In the genomic region with DNA sequence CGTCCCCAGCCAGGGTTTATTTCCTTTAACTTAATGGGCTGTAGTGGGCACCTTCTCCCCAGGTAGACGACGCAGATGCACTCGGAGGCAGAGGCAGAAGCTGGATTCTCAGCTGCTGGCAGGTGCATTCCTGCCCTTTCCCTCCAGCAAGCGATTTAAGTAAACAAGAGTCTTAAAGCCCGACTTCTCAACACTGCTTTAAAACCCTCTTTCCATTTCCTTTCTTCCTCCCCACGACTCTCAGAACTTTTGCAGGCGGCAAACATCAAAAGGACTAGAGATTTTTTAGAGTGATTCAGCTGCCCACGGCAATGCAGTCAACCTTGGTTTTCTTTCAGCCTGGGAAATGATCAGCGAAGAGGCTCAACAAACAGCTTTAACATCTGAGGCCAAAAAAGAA, we compare ENCODE assay signal across 16 mouse cellular contexts. TPM values are rescaled to one million over a fixed set of nuclear protein-coding genes. Genes with fewer than 3 reads are reported as not detected.
A peak's percentile ranks its signal among the peaks of the same experiment; 100 is the strongest.
DNase-seq lines count a peak whose midpoint lies in the region; ATAC-seq lines count a peak whose summit lies in the region.
"Had no signal": no experiment of that assay in that cellular context is flagged by ENCODE, and none has a peak within 500 bp of the region (broad histone marks: within the 10 kb centered on the region; RNA-seq: fewer than 3 reads in every experiment).

No protein-coding gene starts in this region.

- H3K36me3 ChIP-seq in embryonic facial prominence, embryonic 11.5 days (replicated peaks; ENCODE audit: control insufficient read depth, insufficient read depth, low read depth, low read length): no peaks in the 10 kb centered on the region
- no peaks in the 10 kb centered on the region for H3K36me3 ChIP-seq in embryonic facial prominence, embryonic 10.5 days (replicated peaks)
- no peaks in the 10 kb centered on the region for H3K36me3 ChIP-seq in midbrain, embryonic 14.5 days (ENCODE audit: control insufficient read depth, insufficient read depth, low read length)
- no peaks in the 10 kb centered on the region for H3K36me3 ChIP-seq in midbrain, embryonic 13.5 days
- H3K36me3 ChIP-seq: embryonic facial prominence, embryonic 13.5 days; heart, embryonic 13.5 days; hindbrain, embryonic 12.5 days; liver, embryonic 13.5 days had no signal

- H3K4me3 ChIP-seq in embryonic facial prominence, embryonic 11.5 days (ENCODE audit: low read depth, low read length): no peak overlapping the region
- no peak overlapping the region for H3K4me3 ChIP-seq in embryonic facial prominence, embryonic 10.5 days
- H3K4me3 ChIP-seq in midbrain, embryonic 14.5 days (replicated peaks; ENCODE audit: low read depth, low read length): no peak overlapping the region
- H3K4me3 ChIP-seq in midbrain, embryonic 13.5 days (replicated peaks): no peak overlapping the region
- H3K4me3 ChIP-seq: embryonic facial prominence, embryonic 13.5 days; forebrain, embryonic 13.5 days; heart, embryonic 13.5 days; hindbrain, embryonic 12.5 days; liver, embryonic 13.5 days had no signal

- no peak overlapping the region for H3K4me2 ChIP-seq in embryonic facial prominence, embryonic 11.5 days (ENCODE audit: low read depth, low read length)
- H3K4me2 ChIP-seq in midbrain, embryonic 14.5 days (ENCODE audit: low read length): no peak overlapping the region
- H3K4me2 ChIP-seq in midbrain, embryonic 13.5 days (replicated peaks): no peak overlapping the region
- H3K4me2 ChIP-seq: embryonic facial prominence, embryonic 13.5 days; forebrain, embryonic 13.5 days; heart, embryonic 13.5 days; hindbrain, embryonic 12.5 days; liver, embryonic 13.5 days had no signal

- H3K27me3 ChIP-seq in embryonic facial prominence, embryonic 11.5 days (ENCODE audit: control insufficient read depth, insufficient read depth, low read length): no peaks in the 10 kb centered on the region
- no peaks in the 10 kb centered on the region for H3K27me3 ChIP-seq in embryonic facial prominence, embryonic 10.5 days (replicated peaks; ENCODE audit: low read depth, poor library complexity, severe bottlenecking)
- H3K27me3 ChIP-seq in midbrain, embryonic 14.5 days (ENCODE audit: control insufficient read depth, insufficient read depth, low read length): no peaks in the 10 kb centered on the region
- H3K27me3 ChIP-seq in midbrain, embryonic 13.5 days: no peaks in the 10 kb centered on the region
- H3K27me3 ChIP-seq: embryonic facial prominence, embryonic 13.5 days; forebrain, embryonic 13.5 days; heart, embryonic 13.5 days; hindbrain, embryonic 12.5 days; liver, embryonic 13.5 days had no signal

- H3K4me1 ChIP-seq in embryonic facial prominence, embryonic 11.5 days (ENCODE audit: control insufficient read depth, insufficient read depth, low read length): no peaks in the 10 kb centered on the region
- H3K4me1 ChIP-seq in embryonic facial prominence, embryonic 10.5 days: no peaks in the 10 kb centered on the region
- H3K4me1 ChIP-seq in midbrain, embryonic 14.5 days (ENCODE audit: control insufficient read depth, insufficient read depth, low read length): no peaks in the 10 kb centered on the region
- no peaks in the 10 kb centered on the region; the same call in 1 of the 2 replicates for H3K4me1 ChIP-seq in midbrain, embryonic 13.5 days (replicated peaks)
- H3K4me1 ChIP-seq: embryonic facial prominence, embryonic 13.5 days; heart, embryonic 13.5 days; hindbrain, embryonic 12.5 days; liver, embryonic 13.5 days had no signal

- 41% methylated on average over 10 of the region's 10 CpGs for WGBS in embryonic facial prominence, embryonic 11.5 days
- WGBS in embryonic facial prominence, embryonic 10.5 days: 42% methylated on average over 10 of the region's 10 CpGs
- 25% methylated on average over 10 of the region's 10 CpGs for WGBS in midbrain, embryonic 14.5 days
- 28% methylated on average over 10 of the region's 10 CpGs for WGBS in midbrain, embryonic 13.5 days

- no peak overlapping the region for H3K9ac ChIP-seq in embryonic facial prominence, embryonic 11.5 days (replicated peaks; ENCODE audit: low read length)
- no peak overlapping the region for H3K9ac ChIP-seq in midbrain, embryonic 14.5 days (replicated peaks; ENCODE audit: low read length)
- H3K9ac ChIP-seq in midbrain, embryonic 13.5 days (replicated peaks): no peak overlapping the region
- H3K9ac ChIP-seq: embryonic facial prominence, embryonic 13.5 days; forebrain, embryonic 13.5 days; heart, embryonic 13.5 days; hindbrain, embryonic 12.5 days; liver, embryonic 13.5 days had no signal

- no peaks in the 10 kb centered on the region for H3K9me3 ChIP-seq in embryonic facial prominence, embryonic 11.5 days (replicated peaks; ENCODE audit: control insufficient read depth, low read length)
- H3K9me3 ChIP-seq in embryonic facial prominence, embryonic 10.5 days: no peaks in the 10 kb centered on the region
- H3K9me3 ChIP-seq in midbrain, embryonic 14.5 days (ENCODE audit: control insufficient read depth, low read length): 0 out of 2 replicates have a peak, but pooled peaks cover 4% of the 10 kb centered on the region
- H3K9me3 ChIP-seq in midbrain, embryonic 13.5 days: peaks cover 3% of the 10 kb centered on the region; the same call in 1 of the 2 replicates
- H3K9me3 ChIP-seq: embryonic facial prominence, embryonic 13.5 days; hindbrain, embryonic 12.5 days; liver, embryonic 13.5 days had no signal

- no peak for ATAC-seq in embryonic facial prominence, embryonic 11.5 days (replicated peaks; ENCODE audit: insufficient number of reproducible peaks, low FRiP score, low TSS enrichment, low read depth)
- no peak for ATAC-seq in midbrain, embryonic 14.5 days (ENCODE audit: low FRiP score, low TSS enrichment)
- no peak for ATAC-seq in midbrain, embryonic 13.5 days
- ATAC-seq: forebrain, embryonic 13.5 days had no signal

- no peak overlapping the region for H3K27ac ChIP-seq in embryonic facial prominence, embryonic 11.5 days (replicated peaks; ENCODE audit: low read depth, low read length)
- H3K27ac ChIP-seq in embryonic facial prominence, embryonic 10.5 days (replicated peaks): no peak overlapping the region
- H3K27ac ChIP-seq in midbrain, embryonic 14.5 days (replicated peaks; ENCODE audit: low read depth, low read length): no peak overlapping the region
- no peak overlapping the region for H3K27ac ChIP-seq in midbrain, embryonic 13.5 days
- H3K27ac ChIP-seq: embryonic facial prominence, embryonic 13.5 days; forebrain, embryonic 13.5 days; heart, embryonic 13.5 days; hindbrain, embryonic 12.5 days; liver, embryonic 13.5 days had no signal

- DNase-seq in embryonic facial prominence, embryonic 11.5 days (ENCODE audit: low spot score): peak; percentile 10
- no peak for DNase-seq in embryonic facial prominence, embryonic 10.5 days (ENCODE audit: low spot score)
- DNase-seq in midbrain, embryonic 14.5 days: peak; percentile 60
- peak; percentile 19 for DNase-seq in forelimb bud, embryonic 11.5 days (ENCODE audit: low read depth, low spot score)
- peak; percentile 16 for DNase-seq in thymus, postnatal 4 days
- DNase-seq in right cerebral cortex, adult 2 months (ENCODE audit: low spot score in 2 of 2): no peak
- DNase-seq in left cerebral cortex, adult 9 months (ENCODE audit: low spot score in 2 of 2): no peak
- DNase-seq: cerebellum, adult 9-11 months; liver, embryonic 13.5 days; right cerebral cortex, postnatal 14 days had no signal

RNA-seq across cellular contexts. Expression of a gene that starts 14.7 kb away (rescaled TPM):
- not detected in 2 replicates for polyA plus RNA-seq in embryonic facial prominence, embryonic 11.5 days (2014; fragmentation: Nextera tagmentation; extraction: Ambion mirVana)
- polyA plus RNA-seq in embryonic facial prominence, embryonic 10.5 days (2016; fragmentation: Nextera tagmentation; extraction: Ambion mirVana): not detected in 2 replicates
- not detected in 2 replicates for polyA plus RNA-seq in midbrain, embryonic 14.5 days (2014; fragmentation: Nextera tagmentation; extraction: Ambion mirVana)
- polyA plus RNA-seq in midbrain, embryonic 13.5 days (2015; fragmentation: Nextera tagmentation; extraction: Ambion mirVana): not detected in 2 replicates
- polyA plus RNA-seq: embryonic facial prominence, embryonic 13.5 days; forebrain, embryonic 13.5 days; heart, embryonic 13.5 days; hindbrain, embryonic 12.5 days; liver, embryonic 13.5 days; stomach, embryonic 14.5 days had no signal

Comparison
In these comparisons a context has a peak if more than half of its experiments do, and no peak if none do; other contexts are left out.
1. DNase-seq: peak in embryonic facial prominence, embryonic 11.5 days (single experiment), midbrain, embryonic 14.5 days (single experiment), forelimb bud, embryonic 11.5 days (single experiment) and thymus, postnatal 4 days (single experiment); none in embryonic facial prominence, embryonic 10.5 days (single experiment), right cerebral cortex, adult 2 months (0 of 2) and left cerebral cortex, adult 9 months (0 of 2).